Mouse (Mus musculus) lung, embryonic 16.5 days (tissue): ENCODE results near the gene Rpl13a. TPM values are rescaled to one million over a fixed set of nuclear protein-coding genes. Genes with fewer than 3 reads are reported as not detected.
A peak's percentile ranks its signal among the peaks of the same experiment; 100 is the strongest.
"Not testable (repeated sequence)": the region's sequence is repeated elsewhere in the genome, so short reads cannot be mapped to it uniquely, and the experiment has no call there.

ENCODE experiments used
- ATAC-seq: fragments of 200-750 bp; cut with Nextera tagmentation; 2 replicates; pipeline ENCODE4 v1.8.0; 2017; ENCODE audit warnings: low read depth, mild to moderate bottlenecking, moderate library complexity
- H3K27ac ChIP-seq: fragments of 300-500 bp; sonication (generic); 2 replicates; pipeline ENCODE4 v1.5.1; 2014; ENCODE audit warnings: mild to moderate bottlenecking, control low read depth, low read length
- H3K27me3 ChIP-seq: fragments of 300-500 bp; sonication (generic); 2 replicates; pipeline ENCODE4 v1.6.1; 2014; ENCODE audit warnings: low read depth, low read length, mixed read lengths; ENCODE audit not compliant: control insufficient read depth, insufficient read depth
- H3K36me3 ChIP-seq: fragments of 300-500 bp; sonication (generic); 2 replicates; pipeline ENCODE4 v1.6.1; 2014; ENCODE audit warnings: low read length; ENCODE audit not compliant: control insufficient read depth, insufficient read depth
- H3K4me1 ChIP-seq: fragments of 300-500 bp; sonication (generic); replicated peaks from 2 replicates; pipeline ENCODE4 v1.6.1; 2014; ENCODE audit warnings: low read length, mixed read lengths; ENCODE audit not compliant: control insufficient read depth, insufficient read depth
- H3K4me2 ChIP-seq: fragments of 300-500 bp; sonication (generic); 2 replicates; pipeline ENCODE4 v1.6.1; 2014; ENCODE audit warnings: low read depth, low read length, control low read depth
- H3K4me3 ChIP-seq: fragments of 300-500 bp; sonication (generic); 2 replicates; pipeline ENCODE4 v1.5.1; 2014; ENCODE audit warnings: mild to moderate bottlenecking, low read length, control low read depth
- H3K9ac ChIP-seq: fragments of 300-500 bp; sonication (generic); 2 replicates; pipeline ENCODE4 v1.6.1; 2014; ENCODE audit warnings: low read length, control low read depth
- H3K9me3 ChIP-seq: fragments of 300-500 bp; sonication (generic); 2 replicates; pipeline ENCODE4 v1.6.1; 2016; ENCODE audit warnings: low read length; ENCODE audit not compliant: control insufficient read depth
- WGBS: fragments of 180-500 bp; shearing (Covaris S2); extraction: QIAGEN DNeasy Blood & Tissue Kit; methylation state at CpG from one replicate; pipeline ENCODE4 v1.1.7; 2014; 5-methylcytosine and 5-hydroxymethylcytosine counted together
- polyA plus RNA-seq: library from polyadenylated mRNA; unstranded; fragments of >200 nt; fragmentation: Nextera tagmentation; extraction: Ambion mirVana; gene quantifications from 2 replicates; pipeline ENCODE4 v1.2.1, GENCODE M21; 2015

Rpl13a gene
- polyA plus RNA-seq, 1 experiment from 2014 or later: 1,289 TPM

DNA sequence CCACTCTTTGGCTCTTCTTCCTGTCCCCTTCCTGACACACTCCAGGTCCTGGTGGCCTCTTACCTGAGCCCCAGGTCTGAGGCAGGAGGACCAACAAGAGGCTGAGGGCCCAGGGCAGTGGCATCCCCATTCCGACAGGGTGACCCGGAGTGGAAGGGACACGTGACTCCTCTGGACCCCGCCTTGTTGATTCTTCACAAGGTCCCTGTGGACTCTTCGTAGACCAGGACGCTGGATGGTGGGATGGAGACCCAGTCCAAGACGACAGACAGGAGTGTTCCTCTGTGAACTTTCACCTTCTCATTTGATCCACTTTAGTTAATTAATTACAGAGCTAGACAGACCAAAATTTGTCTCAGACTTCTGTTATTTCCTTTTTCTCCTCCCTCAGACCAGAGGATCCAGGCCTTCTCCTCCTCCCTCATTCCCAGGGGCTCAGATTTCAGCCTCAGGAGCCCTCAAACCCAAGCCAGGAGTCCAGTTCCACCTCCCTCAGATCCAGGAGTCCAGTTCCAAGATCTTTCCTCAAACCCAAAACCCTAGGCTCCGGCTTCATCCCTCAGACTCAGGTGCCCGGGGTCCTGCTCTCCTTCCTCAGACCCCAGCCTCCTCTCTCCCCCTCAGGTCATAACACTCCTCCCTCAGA is 25.5 kb downstream of the Rpl13a start:
- peak overlapping the region; percentile 56 for H3K4me3 ChIP-seq
- H3K36me3 ChIP-seq: peaks cover 4% of the 10 kb centered on the region; the same call in 1 of the 2 replicates
- peak overlapping the region; percentile 74 for H3K9ac ChIP-seq
- peak overlapping the region; percentile 91 for H3K27ac ChIP-seq
- no peaks in the 10 kb centered on the region for H3K9me3 ChIP-seq
- 36% methylated on average over 9 of the region's 9 CpGs for WGBS
- peak overlapping the region; percentile 69 for H3K4me2 ChIP-seq
- peak; percentile 10; the same call in 1 of the 2 replicates for ATAC-seq
- H3K27me3 ChIP-seq: no peaks in the 10 kb centered on the region
- peaks cover 22% of the 10 kb centered on the region for H3K4me1 ChIP-seq

DNA sequence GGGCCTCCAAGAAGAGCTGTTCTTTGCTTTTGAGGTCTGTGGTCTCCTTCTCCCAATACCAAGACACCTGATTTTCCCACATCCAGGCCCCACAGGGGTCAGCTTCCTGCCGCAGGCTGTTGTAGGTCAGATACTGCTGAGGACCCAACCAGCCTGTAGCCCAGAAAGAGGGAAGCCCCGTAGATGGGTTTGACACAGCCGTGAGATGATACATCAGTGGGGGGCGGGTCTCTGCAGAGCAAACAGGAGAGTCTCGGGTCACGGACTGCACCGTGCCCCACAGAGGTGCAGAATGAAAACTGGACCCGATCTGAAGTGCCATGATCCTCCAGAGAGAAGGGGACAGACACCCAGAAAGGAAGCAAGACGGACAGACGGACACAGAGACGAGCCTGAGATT is 26.1 kb downstream of the Rpl13a start:
- Histone ChIP-seq H3K9me3 (no peaks in the 10 kb centered on the region), H3K27me3 (no peaks in the 10 kb centered on the region), H3K4me3 (peak overlapping the region; percentile 56), H3K9ac (peak overlapping the region; percentile 74), H3K27ac (no peak overlapping the region; the same call in 1 of the 2 replicates), H3K36me3 (peaks cover 4% of the 10 kb centered on the region; the same call in 1 of the 2 replicates), H3K4me2 (peak overlapping the region; percentile 69), H3K4me1 (peaks cover 22% of the 10 kb centered on the region)
- 69% methylated on average over 11 of the region's 11 CpGs for WGBS
- ATAC-seq: no peak

DNA sequence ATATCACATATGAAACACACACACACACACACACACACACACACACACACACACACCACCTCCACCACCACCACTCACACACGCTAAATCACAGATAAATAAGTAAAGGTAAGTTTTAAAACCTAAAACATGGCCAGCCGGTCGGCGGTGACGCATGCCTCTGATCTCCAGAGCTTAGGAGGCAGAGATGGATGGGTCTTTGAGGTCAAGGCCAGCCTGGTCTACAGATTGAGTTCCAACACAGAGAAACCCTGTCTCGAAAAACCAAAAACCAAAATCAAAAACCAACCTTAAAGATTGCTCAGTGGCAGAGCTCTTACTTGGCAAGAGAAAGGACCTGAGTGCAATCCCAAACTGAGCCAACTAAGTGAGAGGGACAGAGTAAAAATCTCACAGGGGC is 28.5 kb downstream of the Rpl13a start:
- Histone ChIP-seq H3K4me2 (no peak overlapping the region), H3K27ac (no peak overlapping the region), H3K27me3 (no peaks in the 10 kb centered on the region), H3K9ac (no peak overlapping the region), H3K36me3 (peaks cover 6% of the 10 kb centered on the region; the same call in 1 of the 2 replicates), H3K9me3 (no peaks in the 10 kb centered on the region), H3K4me1 (peaks cover 22% of the 10 kb centered on the region), H3K4me3 (no peak overlapping the region)
- WGBS: 75% methylated on average over 6 of the region's 6 CpGs
- ATAC-seq: no peak

DNA sequence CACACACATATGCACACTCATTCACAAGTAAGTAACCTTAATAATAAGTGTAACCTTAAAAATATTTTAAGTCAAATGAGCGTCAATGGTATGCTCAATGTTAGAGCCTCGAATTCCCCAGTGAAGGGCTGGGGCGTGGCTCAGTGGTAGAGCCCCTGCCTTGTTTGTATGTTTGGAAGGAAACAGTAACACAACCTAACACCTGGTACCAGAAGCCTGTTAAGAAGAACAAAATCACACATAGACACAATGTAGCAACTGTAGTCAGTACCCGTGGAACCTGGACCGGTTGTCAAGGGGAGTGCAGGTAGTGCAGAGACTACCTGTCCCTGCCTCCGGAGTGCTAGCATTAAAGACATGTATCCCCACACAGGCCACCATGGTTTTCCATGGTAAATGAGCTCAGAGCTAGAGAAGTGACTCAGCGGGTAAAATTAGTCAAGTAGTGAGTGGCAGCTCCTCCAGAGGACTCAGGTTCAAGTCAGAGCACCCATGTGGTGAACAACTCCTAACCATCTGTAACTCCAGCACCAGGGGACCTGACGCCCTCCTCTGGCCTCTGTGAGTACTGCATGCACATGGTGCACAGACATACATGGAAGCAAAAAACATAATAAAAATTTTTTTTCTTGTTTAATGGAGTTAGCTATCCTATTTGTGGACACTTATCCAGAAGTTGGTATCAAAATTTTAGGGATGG is 29.9 kb downstream of the Rpl13a start:
- Histone ChIP-seq H3K27ac (no peak overlapping the region), H3K27me3 (no peaks in the 10 kb centered on the region), H3K4me2 (no peak overlapping the region), H3K36me3 (peaks cover 6% of the 10 kb centered on the region; the same call in 1 of the 2 replicates), H3K9ac (no peak overlapping the region), H3K4me3 (no peak overlapping the region), H3K4me1 (peaks cover 14% of the 10 kb centered on the region), H3K9me3 (no peaks in the 10 kb centered on the region)
- no peak for ATAC-seq
- WGBS: 87% methylated on average over 8 of the region's 8 CpGs

DNA sequence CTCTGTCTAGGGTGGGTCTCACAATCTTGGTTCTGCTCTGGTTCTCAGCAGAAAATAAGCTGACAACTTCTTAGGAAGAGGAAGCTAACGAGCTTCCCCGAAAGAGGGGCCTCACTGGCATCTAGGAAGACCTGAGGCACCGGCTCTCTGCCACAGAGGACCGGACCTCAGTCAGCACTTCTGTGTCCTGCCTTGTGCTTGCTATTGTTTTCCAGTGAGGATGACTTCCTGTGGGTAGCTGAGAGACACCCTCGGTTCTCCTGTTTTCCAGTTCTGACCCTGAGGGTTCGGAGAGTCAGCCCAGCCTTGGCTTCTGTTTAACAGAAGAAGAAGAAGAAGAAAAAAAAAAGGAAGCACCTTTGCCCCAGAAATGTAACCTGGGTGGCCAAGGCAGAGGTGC is 31.1 kb downstream of the Rpl13a start:
- Histone ChIP-seq H3K9me3 (no peaks in the 10 kb centered on the region), H3K4me1 (peaks cover 11% of the 10 kb centered on the region), H3K36me3 (peaks cover 6% of the 10 kb centered on the region; the same call in 1 of the 2 replicates), H3K4me2 (no peak overlapping the region), H3K27me3 (no peaks in the 10 kb centered on the region), H3K9ac (no peak overlapping the region), H3K4me3 (no peak overlapping the region), H3K27ac (0 out of 2 replicates have a peak overlapping the region, but pooled peaks have one; percentile 4)
- WGBS: 47% methylated on average over 6 of the region's 6 CpGs
- ATAC-seq: no peak

DNA sequence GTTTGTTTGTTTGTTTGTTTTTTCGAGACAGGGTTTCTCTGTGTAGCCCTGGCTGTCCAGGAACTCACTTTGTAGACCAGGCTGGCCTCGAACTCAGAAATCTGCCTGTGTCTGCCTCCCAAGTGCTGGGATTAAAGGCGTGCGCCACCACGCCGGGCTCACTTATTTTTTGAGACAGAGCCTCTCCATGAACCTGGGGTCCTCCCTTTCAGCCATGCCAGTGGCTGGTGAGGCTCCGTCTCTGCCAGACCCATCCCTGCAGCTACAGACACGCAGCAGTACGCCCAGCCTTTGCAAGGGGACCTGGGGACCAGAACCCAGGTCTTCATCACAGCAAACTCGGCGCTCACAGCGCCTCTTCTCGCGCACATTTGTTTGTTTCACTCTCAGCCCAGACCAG is 32.6 kb downstream of the Rpl13a start:
- not testable (repeated sequence) for H3K9ac ChIP-seq, ATAC-seq, H3K9me3 ChIP-seq, H3K36me3 ChIP-seq, H3K27ac ChIP-seq, H3K4me3 ChIP-seq, H3K27me3 ChIP-seq, H3K4me2 ChIP-seq
- 90% methylated on average over 14 of the region's 14 CpGs for WGBS
- H3K4me1 ChIP-seq: peaks cover 11% of the 10 kb centered on the region

DNA sequence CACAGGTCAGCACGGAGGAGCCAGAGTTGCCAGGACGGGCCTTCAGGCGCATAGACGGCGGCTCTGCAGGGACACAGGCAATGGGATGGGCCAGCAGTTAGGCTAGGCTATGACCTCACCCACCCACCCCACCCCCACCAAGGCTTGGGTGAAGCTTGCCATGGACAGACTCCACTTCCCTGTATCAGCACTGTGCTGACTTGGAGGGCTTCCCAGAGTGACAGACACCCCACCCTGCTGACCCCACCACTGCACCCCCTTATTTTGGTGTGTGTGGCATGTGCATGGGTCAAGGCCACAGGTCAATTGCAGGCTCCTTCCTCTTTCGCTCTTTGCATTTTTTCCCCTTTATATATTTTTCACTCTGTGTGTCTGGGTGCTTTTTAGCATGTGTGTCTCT is 33.2 kb downstream of the Rpl13a start:
- Histone ChIP-seq H3K27me3 (no peaks in the 10 kb centered on the region), H3K9me3 (no peaks in the 10 kb centered on the region), H3K4me2 (no peak overlapping the region), H3K4me3 (no peak overlapping the region), H3K27ac (no peak overlapping the region), H3K4me1 (peaks cover 17% of the 10 kb centered on the region), H3K36me3 (peaks cover 6% of the 10 kb centered on the region; the same call in 1 of the 2 replicates), H3K9ac (no peak overlapping the region)
- WGBS: 78% methylated on average over 6 of the region's 6 CpGs
- no peak for ATAC-seq

DNA sequence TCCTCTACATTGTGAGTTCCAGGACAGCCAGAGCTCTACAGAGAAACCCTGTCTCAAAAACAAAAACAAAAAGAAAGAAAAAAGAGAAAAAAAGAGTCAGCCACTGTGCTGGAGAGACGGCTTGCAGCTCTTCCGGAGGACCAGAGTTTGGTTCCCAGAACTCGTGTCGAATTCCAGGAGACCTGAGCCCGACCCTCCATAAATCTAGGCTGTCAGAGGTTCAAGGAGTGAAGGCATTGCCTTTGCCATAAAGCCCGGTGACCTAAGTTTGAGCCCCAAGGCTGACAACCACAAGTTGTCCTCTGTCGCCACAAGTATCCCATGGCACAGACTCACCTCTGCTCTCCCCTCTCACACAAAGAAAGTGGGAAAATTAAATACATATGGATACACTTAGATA is 34.4 kb downstream of the Rpl13a start:
- Histone ChIP-seq H3K9me3 (no peaks in the 10 kb centered on the region), H3K4me2 (no peak overlapping the region), H3K27ac (no peak overlapping the region), H3K27me3 (no peaks in the 10 kb centered on the region), H3K9ac (0 out of 2 replicates have a peak overlapping the region, but pooled peaks have one; percentile 3), H3K4me1 (peaks cover 20% of the 10 kb centered on the region), H3K4me3 (no peak overlapping the region), H3K36me3 (peaks cover 6% of the 10 kb centered on the region; the same call in 1 of the 2 replicates)
- ATAC-seq: no peak
- WGBS: 28% methylated on average over 7 of the region's 7 CpGs

DNA sequence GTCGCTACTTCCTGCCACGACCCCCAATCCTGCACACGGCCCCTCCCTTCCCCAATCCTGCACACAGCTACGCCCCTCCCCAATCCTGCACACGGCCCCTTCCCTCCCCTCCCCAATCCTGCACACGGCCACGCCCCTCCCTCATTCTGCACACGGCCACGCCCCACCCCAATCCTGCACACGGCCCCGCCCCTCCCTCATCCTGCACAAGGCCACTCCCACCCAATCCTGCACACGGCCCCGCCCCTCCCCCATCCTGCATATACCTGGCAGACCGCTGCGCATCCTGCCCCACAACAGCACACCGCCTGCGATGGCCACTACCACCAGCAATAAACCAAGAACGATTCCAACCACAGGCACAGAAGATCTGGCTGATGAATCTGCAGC is 35.0 kb downstream of the Rpl13a start:
- no peak overlapping the region for H3K27ac ChIP-seq
- no peaks in the 10 kb centered on the region for H3K27me3 ChIP-seq
- WGBS: 33% methylated on average over 16 of the region's 18 CpGs
- H3K4me3 ChIP-seq: no peak overlapping the region
- no peak overlapping the region for H3K4me2 ChIP-seq
- no peaks in the 10 kb centered on the region for H3K9me3 ChIP-seq
- H3K9ac ChIP-seq: no peak overlapping the region
- ATAC-seq: no peak
- peaks cover 20% of the 10 kb centered on the region for H3K4me1 ChIP-seq
- H3K36me3 ChIP-seq: peaks cover 5% of the 10 kb centered on the region; the same call in 1 of the 2 replicates
